Mouse (Mus musculus): Measurements from ENCODE around the gene Hoxa11. TPM values are rescaled to one million over a fixed set of nuclear protein-coding genes. Genes with fewer than 3 reads are reported as not detected.

Hoxa11 gene
- polyA plus RNA-seq, 1 experiment from 2014 or later = 66.3 TPM

GRCm38 (mm10) chr6:52208072-52208867 lies 37.3 kb downstream of the Hoxa11 start, which contains the start of gene Hoxa6:
Gene Hoxa6 (minus strand): TSS chr6:52208722.
- Histone ChIP-seq H3K4me2 (ENCODE audit: low read depth, severe bottlenecking) (peak within 1 kb of the TSS; percentile 98), H3K4me3 (ENCODE audit: low read depth, low read length) (peak within 1 kb of the TSS; percentile 70), H3K9ac (ENCODE audit: low read length) (peak within 1 kb of the TSS; percentile 74), H3K4me1 (ENCODE audit: control insufficient read depth, insufficient read depth, low read length) (peaks cover 65% of the 10 kb centered on the region), H3K27me3 (ENCODE audit: control insufficient read depth, insufficient read depth, low read length) (no peaks in the 10 kb centered on the region), H3K27ac (replicated peaks; ENCODE audit: low read depth, low read length) (peak within 1 kb of the TSS; percentile 70), H3K9me3 (ENCODE audit: control insufficient read depth, low read length) (no peaks in the 10 kb centered on the region), H3K36me3 (ENCODE audit: control insufficient read depth, insufficient read depth, low read length) (peaks cover 2% of the 10 kb centered on the region; the same call in 1 of the 2 replicates)
- ATAC-seq (ENCODE audit: insufficient number of reproducible peaks, low FRiP score, low TSS enrichment, low read depth) (no peak), DNase-seq (ENCODE audit: low spot score) (peak; percentile 81)
- under 1% methylated on average over 44 of the region's 47 CpGs for WGBS

GRCm38 (mm10) chr6:52207684-52207976 lies 38.0 kb downstream of the Hoxa11 start:
- Histone ChIP-seq H3K4me2 (ENCODE audit: low read depth, severe bottlenecking) (peak overlapping the region; percentile 98), H3K4me1 (ENCODE audit: control insufficient read depth, insufficient read depth, low read length) (peaks cover 72% of the 10 kb centered on the region)

GRCm38 (mm10) chr6:52206882-52207683 lies 38.5 kb downstream of the Hoxa11 start:
- no peaks in the 10 kb centered on the region for H3K9me3 ChIP-seq (ENCODE audit: control insufficient read depth, low read length)
- peaks cover 75% of the 10 kb centered on the region for H3K4me1 ChIP-seq (ENCODE audit: control insufficient read depth, insufficient read depth, low read length)
- peak overlapping the region; percentile 40 for H3K9ac ChIP-seq (ENCODE audit: low read length)
- H3K36me3 ChIP-seq (ENCODE audit: control insufficient read depth, insufficient read depth, low read length) = peaks cover 2% of the 10 kb centered on the region; the same call in 1 of the 2 replicates
- ATAC-seq (ENCODE audit: insufficient number of reproducible peaks, low FRiP score, low TSS enrichment, low read depth) (no peak), DNase-seq (ENCODE audit: low spot score) (peak; percentile 37)
- H3K4me3 ChIP-seq (ENCODE audit: low read depth, low read length) = no peak overlapping the region
- no peaks in the 10 kb centered on the region for H3K27me3 ChIP-seq (ENCODE audit: control insufficient read depth, insufficient read depth, low read length)
- no peak overlapping the region for H3K27ac ChIP-seq (replicated peaks; ENCODE audit: low read depth, low read length)
- peak overlapping the region; percentile 98 for H3K4me2 ChIP-seq (ENCODE audit: low read depth, severe bottlenecking)
- WGBS = 12% methylated on average over 4 of the region's 4 CpGs

More at GRCm38 (mm10) chr6:52207684-52207976, 38.0 kb downstream of the Hoxa11 start:
- DNase-seq (ENCODE audit: low spot score) = no peak
- Histone ChIP-seq H3K9ac (ENCODE audit: low read length) (peak overlapping the region; percentile 40), H3K4me3 (ENCODE audit: low read depth, low read length) (no peak overlapping the region), H3K27me3 (ENCODE audit: control insufficient read depth, insufficient read depth, low read length) (no peaks in the 10 kb centered on the region), H3K36me3 (ENCODE audit: control insufficient read depth, insufficient read depth, low read length) (peaks cover 2% of the 10 kb centered on the region; the same call in 1 of the 2 replicates), H3K27ac (replicated peaks; ENCODE audit: low read depth, low read length) (no peak overlapping the region), H3K9me3 (ENCODE audit: control insufficient read depth, low read length) (no peaks in the 10 kb centered on the region)
- ATAC-seq (ENCODE audit: insufficient number of reproducible peaks, low FRiP score, low TSS enrichment, low read depth) = no peak

GRCm38 (mm10) chr6:52205638-52206621 lies 39.7 kb downstream of the Hoxa11 start:
- peak overlapping the region; percentile 65 for H3K9ac ChIP-seq (ENCODE audit: low read length)
- H3K4me1 ChIP-seq (ENCODE audit: control insufficient read depth, insufficient read depth, low read length) = peaks cover 80% of the 10 kb centered on the region
- 4% methylated on average over 55 of the region's 55 CpGs for WGBS
- H3K4me2 ChIP-seq (ENCODE audit: low read depth, severe bottlenecking) = peak overlapping the region; percentile 98
- peaks cover 2% of the 10 kb centered on the region; the same call in 1 of the 2 replicates for H3K36me3 ChIP-seq (ENCODE audit: control insufficient read depth, insufficient read depth, low read length)
- DNase-seq (ENCODE audit: low spot score) = peak; percentile 73
- H3K27ac ChIP-seq (replicated peaks; ENCODE audit: low read depth, low read length) = peak overlapping the region; percentile 56
- H3K9me3 ChIP-seq (ENCODE audit: control insufficient read depth, low read length) = no peaks in the 10 kb centered on the region
- H3K4me3 ChIP-seq (ENCODE audit: low read depth, low read length) = peak overlapping the region; percentile 24
- H3K27me3 ChIP-seq (ENCODE audit: control insufficient read depth, insufficient read depth, low read length) = no peaks in the 10 kb centered on the region
- no peak for ATAC-seq (ENCODE audit: insufficient number of reproducible peaks, low FRiP score, low TSS enrichment, low read depth)

GRCm38 (mm10) chr6:52205221-52205620 lies 40.4 kb downstream of the Hoxa11 start:
- H3K9ac ChIP-seq (ENCODE audit: low read length) = peak overlapping the region; percentile 65
- no peak for ATAC-seq (ENCODE audit: insufficient number of reproducible peaks, low FRiP score, low TSS enrichment, low read depth)

GRCm38 (mm10) chr6:52204050-52204752 lies 41.4 kb downstream of the Hoxa11 start, which contains the start of gene Hoxa5:
Gene Hoxa5 (minus strand): TSS chr6:52204587.
- Histone ChIP-seq H3K9ac (ENCODE audit: low read length) (peak within 1 kb of the TSS; percentile 76), H3K27ac (replicated peaks; ENCODE audit: low read depth, low read length) (peak within 1 kb of the TSS; percentile 59), H3K27me3 (ENCODE audit: control insufficient read depth, insufficient read depth, low read length) (no peaks in the 10 kb centered on the region), H3K4me2 (ENCODE audit: low read depth, severe bottlenecking) (peak within 1 kb of the TSS; percentile 98), H3K4me3 (ENCODE audit: low read depth, low read length) (peak within 1 kb of the TSS; percentile 44), H3K36me3 (ENCODE audit: control insufficient read depth, insufficient read depth, low read length) (peaks cover 2% of the 10 kb centered on the region; the same call in 1 of the 2 replicates), H3K4me1 (ENCODE audit: control insufficient read depth, insufficient read depth, low read length) (peaks cover 80% of the 10 kb centered on the region), H3K9me3 (ENCODE audit: control insufficient read depth, low read length) (no peaks in the 10 kb centered on the region)
- peak; percentile 96 for DNase-seq (ENCODE audit: low spot score)
- under 1% methylated on average over 65 of the region's 65 CpGs for WGBS
- ATAC-seq (ENCODE audit: insufficient number of reproducible peaks, low FRiP score, low TSS enrichment, low read depth) = peak; percentile 56; the same call in 1 of the 2 replicates

More at GRCm38 (mm10) chr6:52205221-52205620, 40.4 kb downstream of the Hoxa11 start:
- H3K27me3 ChIP-seq (ENCODE audit: control insufficient read depth, insufficient read depth, low read length) = no peaks in the 10 kb centered on the region
- peak overlapping the region; percentile 24 for H3K4me3 ChIP-seq (ENCODE audit: low read depth, low read length)
- no peaks in the 10 kb centered on the region for H3K9me3 ChIP-seq (ENCODE audit: control insufficient read depth, low read length)
- no peak for DNase-seq (ENCODE audit: low spot score)
- peaks cover 2% of the 10 kb centered on the region; the same call in 1 of the 2 replicates for H3K36me3 ChIP-seq (ENCODE audit: control insufficient read depth, insufficient read depth, low read length)
- H3K27ac ChIP-seq (replicated peaks; ENCODE audit: low read depth, low read length) = peak overlapping the region; percentile 56
- peak overlapping the region; percentile 98 for H3K4me2 ChIP-seq (ENCODE audit: low read depth, severe bottlenecking)
- WGBS = 3% methylated on average over 14 of the region's 14 CpGs
- H3K4me1 ChIP-seq (ENCODE audit: control insufficient read depth, insufficient read depth, low read length) = peaks cover 85% of the 10 kb centered on the region

GRCm38 (mm10) chr6:52203371-52204049 lies 42.1 kb downstream of the Hoxa11 start:
- H3K4me1 ChIP-seq (ENCODE audit: control insufficient read depth, insufficient read depth, low read length) = peaks cover 73% of the 10 kb centered on the region
- peak overlapping the region; percentile 98 for H3K4me2 ChIP-seq (ENCODE audit: low read depth, severe bottlenecking)
- H3K36me3 ChIP-seq (ENCODE audit: control insufficient read depth, insufficient read depth, low read length) = peaks cover 2% of the 10 kb centered on the region; the same call in 1 of the 2 replicates
- H3K4me3 ChIP-seq (ENCODE audit: low read depth, low read length) = peak overlapping the region; percentile 44
- H3K9ac ChIP-seq (ENCODE audit: low read length) = peak overlapping the region; percentile 76
- WGBS = under 1% methylated on average over 39 of the region's 46 CpGs
- no peaks in the 10 kb centered on the region for H3K27me3 ChIP-seq (ENCODE audit: control insufficient read depth, insufficient read depth, low read length)
- H3K9me3 ChIP-seq (ENCODE audit: control insufficient read depth, low read length) = no peaks in the 10 kb centered on the region
- DNase-seq (ENCODE audit: low spot score) = peak; percentile 73
- no peak for ATAC-seq (ENCODE audit: insufficient number of reproducible peaks, low FRiP score, low TSS enrichment, low read depth)
- peak overlapping the region; percentile 59 for H3K27ac ChIP-seq (replicated peaks; ENCODE audit: low read depth, low read length)

All from limb, embryonic 11.5 days (tissue).